Mouse (Mus musculus) T-helper 1 cell (primary cell): ENCODE measurements around the gene Abcc4.

Source experiments
- in situ Hi-C: fragments of 300-600 bp; cut with MboI, MseI; formaldehyde crosslinking; loops from one replicate; pipeline ENCODE4 v1.15.1; 2025; ENCODE audit warnings: high pct_unique_total_duplicates

Abcc4 gene

GRCm38 (mm10) chr14:118705808-118706731, at the start of gene Abcc4:
Gene Abcc4, minus strand, starts transcription at chr14:118706219.
- in situ Hi-C loops: no loop called here

- in situ Hi-C loops: no loop called here
Observed at GRCm38 (mm10) chr14:118751193-118751753, 45.3 kb upstream of the Abcc4 start.

GRCm38 (mm10) chr14:118750505-118751192, 44.6 kb upstream of the Abcc4 start:
- in situ Hi-C loops: no loop called here

GRCm38 (mm10) chr14:118749715-118750114, 43.7 kb upstream of the Abcc4 start:
- in situ Hi-C loops: no loop called here

GRCm38 (mm10) chr14:118749068-118749467, 43.0 kb upstream of the Abcc4 start:
- in situ Hi-C loops: no loop called here

GRCm38 (mm10) chr14:118742862-118743261, 36.8 kb upstream of the Abcc4 start:
- in situ Hi-C loops: no loop called here

- in situ Hi-C loops: no loop called here
Observed at GRCm38 (mm10) chr14:118741780-118742179, 35.8 kb upstream of the Abcc4 start.

GRCm38 (mm10) chr14:118737251-118737888, 31.4 kb upstream of the Abcc4 start:
- in situ Hi-C loops: no loop called here

GRCm38 (mm10) chr14:118735114-118735513, 29.1 kb upstream of the Abcc4 start:
- in situ Hi-C loops: no loop called here

GRCm38 (mm10) chr14:118733146-118733545, 27.1 kb upstream of the Abcc4 start:
- in situ Hi-C loops: no loop called here

GRCm38 (mm10) chr14:118730631-118731030, 24.6 kb upstream of the Abcc4 start:
- in situ Hi-C loops: no loop called here

- in situ Hi-C loops: no loop called here
Observed at GRCm38 (mm10) chr14:118725467-118725866, 19.4 kb upstream of the Abcc4 start.

- in situ Hi-C loops: no loop called here
Observed at GRCm38 (mm10) chr14:118723920-118724693, 18.1 kb upstream of the Abcc4 start.

- in situ Hi-C loops: no loop called here
Observed at GRCm38 (mm10) chr14:118719566-118720174, 13.7 kb upstream of the Abcc4 start.

GRCm38 (mm10) chr14:118718576-118718975, 12.6 kb upstream of the Abcc4 start:
- in situ Hi-C loops: no loop called here

- in situ Hi-C loops: no loop called here
Observed at GRCm38 (mm10) chr14:118716372-118717312, 10.6 kb upstream of the Abcc4 start.

- in situ Hi-C loops: no loop called here
Observed at GRCm38 (mm10) chr14:118714720-118715119, 8.7 kb upstream of the Abcc4 start.

GRCm38 (mm10) chr14:118714320-118714719, 8.3 kb upstream of the Abcc4 start:
- in situ Hi-C loops: no loop called here

- in situ Hi-C loops: no loop called here
Observed at GRCm38 (mm10) chr14:118713869-118714268, 7.8 kb upstream of the Abcc4 start.

GRCm38 (mm10) chr14:118713408-118713807, 7.4 kb upstream of the Abcc4 start:
- in situ Hi-C loops: no loop called here
